Mouse (Mus musculus) testis, postnatal 14 days (tissue): ENCODE results near the gene Tbc1d1.
"Not testable (repeated sequence)": the region's sequence is repeated elsewhere in the genome, so short reads cannot be mapped to it uniquely, and the experiment has no call there.

Experiments
- DNase-seq: peaks from one replicate; pipeline ENCODE4 v3.0.0; 2021; ENCODE audit warnings: low spot score

The Tbc1d1 gene

DNA sequence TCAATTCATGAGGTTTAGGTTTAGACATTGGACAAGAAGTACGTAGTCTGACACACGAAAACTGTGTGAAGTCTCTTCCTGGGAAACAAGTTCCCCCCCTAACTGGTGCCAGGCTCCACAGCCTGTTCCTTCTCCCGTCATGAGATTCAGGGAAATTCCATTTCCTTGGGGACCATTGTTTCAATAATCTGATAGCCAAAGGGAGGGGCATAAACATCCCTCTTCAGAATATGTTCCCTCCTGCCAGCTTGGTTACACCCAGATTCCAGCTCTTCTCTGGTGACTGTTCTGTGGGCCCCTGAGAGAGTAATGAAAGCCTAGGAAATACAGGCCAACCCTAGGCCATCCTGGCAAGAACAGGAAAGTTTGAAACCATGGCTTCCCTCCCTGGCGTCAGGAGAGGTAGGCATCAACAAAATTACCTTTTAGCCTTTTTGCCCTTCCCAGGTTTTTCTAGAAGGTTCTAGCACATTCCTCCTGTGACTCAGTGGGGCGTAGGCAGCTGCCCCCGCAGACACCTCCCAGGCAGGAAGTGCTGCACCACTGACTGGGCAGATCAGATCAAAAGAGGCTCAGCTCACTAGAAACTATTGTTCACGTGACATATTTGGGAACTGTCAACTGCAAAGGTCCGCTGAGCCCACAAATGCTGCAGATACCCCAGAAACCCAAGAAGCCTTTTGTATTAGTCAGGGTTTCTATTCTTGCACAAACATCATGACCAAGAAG, 204.2 kb downstream of the Tbc1d1 start:
- no peak for DNase-seq

DNA sequence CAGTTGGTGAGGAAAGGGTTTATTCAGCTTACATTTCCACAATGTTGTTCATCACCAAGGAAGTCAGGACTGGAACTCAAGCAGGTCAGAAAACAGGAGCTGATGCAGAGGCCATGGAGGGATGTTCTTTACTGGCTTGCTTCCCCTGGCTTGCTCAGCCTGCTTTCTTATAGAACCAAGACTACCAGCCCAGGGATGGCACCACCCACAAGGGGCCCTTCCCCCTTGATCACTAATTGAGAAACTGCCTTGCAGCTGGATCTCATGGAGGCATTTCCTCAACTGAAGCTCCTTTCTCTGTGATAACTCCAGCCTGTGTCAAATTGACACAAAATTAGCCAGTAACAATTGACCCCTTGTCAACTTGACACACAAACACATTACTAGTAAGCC, 204.8 kb downstream of the Tbc1d1 start:
- DNase-seq: not testable (repeated sequence)

DNA sequence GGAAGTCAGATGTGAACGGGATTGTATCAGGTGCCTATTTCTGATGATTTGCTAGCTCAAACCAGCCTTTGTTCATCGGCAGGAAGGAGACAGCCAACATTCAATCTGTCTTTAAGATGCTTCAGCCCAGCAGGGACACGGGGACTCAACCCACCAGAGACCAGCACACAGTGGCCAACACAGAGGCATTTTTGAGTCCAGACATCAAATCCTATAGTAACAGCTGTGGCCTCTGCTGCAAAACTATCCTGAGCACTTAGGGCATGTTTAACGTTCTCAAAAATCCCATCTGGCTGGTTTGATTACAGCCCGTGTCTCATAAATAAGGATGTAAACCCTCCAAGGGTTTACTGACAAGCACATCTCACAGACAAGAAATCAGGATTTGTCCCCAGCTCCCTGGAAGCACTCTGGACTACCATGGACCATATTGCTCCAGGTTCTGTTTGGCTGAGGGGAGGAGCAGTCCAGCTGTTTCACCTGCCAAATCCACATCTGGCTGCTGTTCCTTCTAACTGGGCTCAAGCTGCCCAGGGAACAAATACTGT, 207.8 kb downstream of the Tbc1d1 start:
- DNase-seq: no peak

DNA sequence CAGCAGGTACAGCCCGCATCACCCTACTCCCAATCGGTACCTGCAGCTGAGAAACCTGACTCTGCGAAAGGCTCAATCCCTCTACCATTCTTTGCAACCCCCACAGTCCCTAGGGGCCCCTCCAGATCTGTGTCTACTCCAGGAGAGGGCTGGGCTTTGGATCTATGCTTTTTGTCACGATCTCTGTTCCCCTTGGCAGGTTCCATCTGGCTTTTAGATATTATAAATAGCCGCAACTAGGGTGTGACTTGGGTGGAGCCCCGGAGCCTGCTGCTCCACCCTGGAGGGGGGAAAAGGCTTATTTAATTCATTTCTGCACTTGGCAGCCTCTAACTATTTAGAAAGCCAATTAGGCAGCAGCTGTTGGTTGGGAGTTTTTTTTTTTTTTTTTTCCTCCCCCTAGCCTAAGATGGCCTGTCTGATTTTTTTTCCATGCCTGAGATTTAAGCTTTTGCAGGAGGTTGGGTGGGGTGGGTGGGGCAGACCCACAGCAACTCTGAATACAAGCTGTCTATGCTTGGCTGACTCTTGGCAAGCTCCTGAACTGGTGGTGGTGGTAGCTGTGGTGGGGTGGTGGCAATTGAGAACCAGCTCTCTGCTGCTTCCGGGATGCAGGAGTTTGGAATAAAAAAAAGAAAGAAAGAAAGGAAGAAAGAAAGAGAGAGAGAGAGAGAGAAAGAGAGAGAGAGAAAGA, 208.5 kb downstream of the Tbc1d1 start:
- peak; percentile 12 for DNase-seq

DNA sequence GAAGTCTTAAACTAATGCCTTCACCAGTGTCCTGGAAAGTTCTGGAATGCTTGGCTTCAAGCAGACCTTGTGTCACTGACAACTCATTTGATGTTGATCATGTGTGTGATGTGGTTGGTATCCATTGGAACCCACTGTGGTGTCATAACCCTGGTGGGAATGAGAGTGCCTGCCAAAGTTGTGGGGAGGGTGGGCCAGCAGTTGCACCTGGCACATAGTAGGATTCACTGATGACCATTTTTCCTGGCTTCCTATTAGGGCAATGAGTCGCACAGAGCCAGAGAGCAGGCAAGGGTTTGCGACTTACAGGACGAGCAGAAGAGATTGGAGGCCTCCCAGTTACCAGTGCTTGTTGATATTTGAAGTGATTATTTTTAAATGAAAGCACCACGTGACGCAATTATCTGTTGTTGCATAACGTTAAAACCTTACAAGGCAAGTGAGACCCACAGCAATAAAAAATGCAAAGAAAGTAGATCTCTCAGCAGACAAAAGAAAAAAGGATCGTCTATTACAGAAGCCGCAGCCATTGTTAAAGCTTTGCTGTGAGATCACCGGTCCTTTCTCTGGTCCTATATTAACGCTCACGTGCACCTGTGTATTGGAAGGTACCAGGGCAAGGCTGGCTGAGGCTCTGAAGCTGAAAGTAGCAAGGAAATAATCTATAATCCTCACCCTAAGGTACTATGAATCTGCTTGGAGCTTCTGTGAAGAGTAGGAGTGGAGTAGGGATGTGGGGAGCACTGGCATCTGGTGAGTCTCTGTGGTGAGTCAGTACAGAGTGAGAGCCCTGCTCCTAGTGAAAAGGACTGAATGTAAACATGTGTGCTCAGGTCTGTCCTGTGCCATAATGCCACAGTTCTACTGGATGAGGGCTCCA, 209.3 kb downstream of the Tbc1d1 start:
- DNase-seq: no peak

DNA sequence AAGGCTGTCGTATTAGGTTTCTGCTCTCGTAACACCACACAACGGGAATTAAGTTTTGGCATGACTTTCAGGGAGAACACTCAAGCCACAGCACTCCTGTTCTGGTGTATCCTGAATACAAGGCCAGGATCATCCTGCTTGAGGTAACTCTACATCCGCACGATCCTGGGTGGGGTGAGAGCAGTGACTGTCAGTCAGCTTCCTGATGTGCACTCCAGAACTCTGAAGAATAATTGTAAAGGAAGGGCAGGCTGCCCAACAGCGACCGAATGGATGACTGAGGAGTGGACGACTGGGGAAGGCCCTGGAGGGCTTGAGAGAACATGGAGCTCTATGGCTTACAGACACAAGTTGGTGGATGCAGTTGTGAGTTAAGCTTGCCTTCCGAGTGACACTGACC, 210.0 kb downstream of the Tbc1d1 start:
- no peak for DNase-seq

DNA sequence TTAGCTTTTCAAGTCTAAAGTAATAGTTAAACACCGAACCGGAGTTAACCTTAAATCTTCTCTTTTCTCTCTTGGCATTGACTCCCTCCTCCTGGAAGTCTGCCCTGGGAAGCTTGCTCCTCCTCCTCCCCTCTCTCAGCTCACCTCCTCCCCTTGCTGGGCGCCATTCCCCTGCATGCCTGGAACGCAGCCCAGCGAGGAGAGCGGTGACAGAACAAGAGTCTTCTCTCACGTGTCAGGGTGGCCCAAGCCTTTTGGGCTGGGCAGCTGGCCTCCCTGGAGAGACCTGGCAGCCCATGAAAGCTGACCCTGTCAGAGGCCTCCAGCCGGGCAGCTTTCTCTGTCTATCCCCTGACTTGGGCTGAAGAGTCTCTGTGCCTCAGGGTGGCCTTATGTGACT, 211.3 kb downstream of the Tbc1d1 start:
- peak; percentile 57 for DNase-seq

DNA sequence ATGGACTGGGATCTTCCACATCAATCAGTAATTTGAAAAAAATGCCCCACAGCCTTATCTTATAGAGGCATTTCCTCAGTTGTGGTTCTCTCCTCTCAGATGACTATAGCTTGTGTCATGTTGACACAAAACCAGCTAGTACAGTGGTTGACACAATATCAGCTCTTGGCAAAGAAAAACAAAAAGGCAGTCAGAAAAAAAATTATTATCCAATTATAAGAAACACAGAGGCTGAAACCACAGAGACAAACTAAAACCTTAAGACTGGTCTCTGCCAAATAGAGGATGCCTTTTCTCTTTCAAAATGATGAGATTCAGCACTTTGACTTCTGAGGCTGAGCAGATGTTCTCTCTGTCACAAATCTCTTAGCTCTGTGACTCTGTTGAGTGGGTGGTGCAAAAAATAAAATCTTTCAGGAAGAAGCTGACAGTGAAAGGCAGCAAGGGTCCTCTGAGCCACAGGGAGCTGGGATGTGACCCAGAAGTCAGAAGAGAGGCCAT, 215.3 kb downstream of the Tbc1d1 start:
- no peak for DNase-seq

DNA sequence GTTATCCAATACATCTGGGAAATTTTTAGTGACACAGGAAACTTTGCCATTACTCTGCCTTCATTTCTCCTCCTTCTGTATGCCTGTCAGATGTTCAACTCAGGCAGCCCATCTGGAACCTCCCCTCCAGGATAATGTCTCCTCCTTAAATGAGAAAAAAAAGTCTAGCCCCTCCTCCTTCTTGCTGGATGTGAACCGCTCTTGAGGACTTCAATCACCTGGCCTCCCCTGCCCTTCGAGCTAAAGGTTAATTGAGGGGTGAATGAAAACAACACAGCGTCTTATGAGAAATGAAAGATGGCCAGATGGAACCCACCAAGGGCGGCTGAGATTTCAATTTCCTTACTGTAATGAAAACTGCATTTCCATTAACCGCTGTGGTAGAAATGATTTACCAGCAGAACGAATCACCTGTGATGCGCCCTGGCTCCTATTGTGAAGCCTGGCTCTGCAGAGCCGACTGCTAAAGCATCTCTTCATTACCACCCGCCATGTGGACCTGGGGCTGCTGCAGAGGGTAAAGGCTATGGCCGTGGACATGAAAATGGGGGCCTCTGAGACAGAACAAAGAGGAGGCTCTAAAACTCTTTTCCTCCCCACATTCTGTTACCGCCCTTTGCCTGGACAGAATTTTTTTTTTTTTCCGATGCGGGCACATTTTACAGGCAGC, 216.3 kb downstream of the Tbc1d1 start:
- no peak for DNase-seq

DNA sequence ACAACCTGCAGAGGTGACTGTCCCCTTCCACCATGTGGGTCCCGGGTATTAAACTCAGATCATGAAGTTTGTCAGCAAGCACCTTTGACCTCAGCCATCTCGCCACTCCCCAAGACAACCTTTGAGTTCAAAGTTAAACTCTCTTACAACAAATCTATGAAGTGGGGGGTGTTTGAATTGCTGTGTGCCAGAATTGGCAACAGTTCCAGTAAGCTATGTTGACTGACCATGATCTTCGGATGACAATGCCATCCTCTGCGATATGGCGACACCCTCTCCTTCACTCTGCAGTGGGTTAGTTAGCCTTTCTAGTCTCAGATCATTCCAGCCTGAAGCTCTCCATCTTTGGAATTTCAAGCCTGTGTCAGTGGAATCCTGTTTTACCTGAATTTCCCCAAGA, 217.6 kb downstream of the Tbc1d1 start:
- DNase-seq: no peak

DNA sequence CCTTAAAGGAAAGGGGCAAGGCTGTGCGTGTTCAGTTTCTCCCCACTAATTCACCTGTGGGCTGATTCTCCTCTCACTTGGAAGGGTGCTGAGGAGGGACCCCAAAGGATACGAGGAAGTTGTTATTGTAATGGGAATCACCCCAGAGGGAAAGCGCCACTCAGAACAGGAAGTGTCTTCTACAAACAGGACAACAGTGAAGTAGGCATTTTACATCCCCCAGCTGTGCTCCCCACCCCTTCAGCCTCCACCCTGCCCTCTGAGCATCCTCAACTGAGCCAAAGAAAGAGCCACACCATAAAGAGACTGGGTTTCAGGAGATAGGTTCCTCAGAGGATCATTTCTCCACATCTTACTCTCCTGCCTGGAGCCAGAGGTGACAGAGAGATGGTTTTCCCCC, 219.7 kb downstream of the Tbc1d1 start:
- no peak for DNase-seq

DNA sequence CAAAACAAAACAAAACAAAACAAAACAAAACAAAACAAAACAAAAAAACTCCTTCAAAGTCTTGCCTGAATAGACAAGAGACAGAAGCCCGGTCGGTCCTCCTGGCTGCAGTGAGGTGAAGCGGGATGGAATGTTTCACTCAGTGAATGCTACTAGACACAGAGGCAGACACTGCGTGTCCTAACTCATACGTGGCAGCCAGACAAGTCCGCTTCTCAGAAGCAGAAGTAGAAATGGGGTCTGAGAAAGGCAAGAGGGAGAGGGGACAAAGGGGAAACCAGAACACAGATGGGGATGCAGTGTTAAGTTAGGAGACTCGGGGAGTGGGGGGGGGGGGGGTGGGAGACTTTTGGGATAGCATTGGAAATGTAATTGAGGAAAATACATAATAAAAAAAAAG, 220.4 kb downstream of the Tbc1d1 start:
- DNase-seq: no peak

DNA sequence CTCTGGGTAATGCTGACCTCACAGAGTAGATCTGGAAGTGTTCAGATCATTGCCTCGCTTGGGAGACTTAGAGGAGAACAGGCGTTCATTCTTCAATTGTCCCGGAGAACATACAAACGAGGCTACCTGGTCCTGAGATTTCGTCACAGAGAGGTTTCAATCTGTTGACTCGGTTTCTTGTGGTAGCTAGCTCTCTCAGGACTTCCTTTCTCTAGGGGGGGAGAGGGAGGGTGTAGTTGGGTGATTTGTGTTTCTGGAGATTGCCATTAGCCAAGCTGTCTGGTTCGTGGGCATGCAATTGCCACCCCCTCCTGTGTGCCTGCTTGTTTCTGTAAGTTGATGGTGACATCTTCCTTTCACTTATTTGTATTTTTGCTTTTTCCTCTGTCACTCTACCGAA, 221.6 kb downstream of the Tbc1d1 start:
- no peak for DNase-seq

DNA sequence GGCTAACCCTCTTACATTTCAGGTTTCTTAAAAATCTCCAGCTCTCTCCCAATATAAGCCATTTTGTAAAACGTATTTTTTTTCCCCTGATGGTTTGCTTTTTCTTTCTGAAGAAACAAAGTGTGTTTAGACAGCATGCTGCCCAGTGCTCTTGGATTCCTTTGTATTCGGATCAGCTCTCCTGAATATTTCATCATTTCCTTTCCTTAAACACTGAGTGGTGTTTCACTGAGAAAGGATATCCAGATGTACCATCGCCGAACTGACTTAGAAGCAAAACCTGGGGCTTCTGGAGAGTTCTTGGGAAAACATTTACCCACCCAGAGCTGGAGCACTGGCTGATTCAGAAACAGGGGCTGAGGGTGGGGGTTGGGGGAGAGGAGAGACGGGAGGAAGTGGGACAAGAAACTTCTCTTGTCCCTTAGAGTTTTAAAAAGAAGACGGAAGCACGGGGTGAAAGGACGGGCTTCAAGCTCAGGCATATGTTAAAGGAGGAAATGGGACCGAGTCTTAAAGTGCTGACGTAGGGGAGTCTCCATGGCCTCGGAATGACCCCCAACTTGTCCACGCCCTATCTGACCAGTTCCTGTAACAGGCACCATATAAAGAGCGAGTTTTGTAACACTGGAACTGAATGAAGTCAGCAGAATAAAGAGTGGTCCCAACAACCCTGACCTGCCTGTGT, 222.6 kb downstream of the Tbc1d1 start:
- DNase-seq: no peak

DNA sequence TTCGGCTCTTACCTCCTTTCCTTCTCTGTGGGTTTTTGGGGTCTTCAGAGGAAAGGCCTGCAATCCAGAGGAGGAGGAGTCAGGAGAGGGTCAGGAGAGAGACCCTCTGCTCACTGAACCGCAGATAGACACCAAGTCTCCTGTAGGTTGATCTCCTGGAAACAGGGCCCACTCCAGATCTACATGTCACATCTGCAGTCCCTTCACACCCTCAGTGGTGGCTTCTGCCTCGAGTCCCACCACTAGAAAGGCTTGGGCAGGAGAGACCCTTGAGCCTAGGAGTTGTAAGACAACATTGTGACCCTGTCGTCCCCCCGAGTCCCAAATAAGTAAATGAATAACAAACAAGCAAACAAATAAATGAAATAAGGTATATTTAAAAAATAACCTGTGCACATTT, 223.7 kb downstream of the Tbc1d1 start:
- no peak for DNase-seq

DNA sequence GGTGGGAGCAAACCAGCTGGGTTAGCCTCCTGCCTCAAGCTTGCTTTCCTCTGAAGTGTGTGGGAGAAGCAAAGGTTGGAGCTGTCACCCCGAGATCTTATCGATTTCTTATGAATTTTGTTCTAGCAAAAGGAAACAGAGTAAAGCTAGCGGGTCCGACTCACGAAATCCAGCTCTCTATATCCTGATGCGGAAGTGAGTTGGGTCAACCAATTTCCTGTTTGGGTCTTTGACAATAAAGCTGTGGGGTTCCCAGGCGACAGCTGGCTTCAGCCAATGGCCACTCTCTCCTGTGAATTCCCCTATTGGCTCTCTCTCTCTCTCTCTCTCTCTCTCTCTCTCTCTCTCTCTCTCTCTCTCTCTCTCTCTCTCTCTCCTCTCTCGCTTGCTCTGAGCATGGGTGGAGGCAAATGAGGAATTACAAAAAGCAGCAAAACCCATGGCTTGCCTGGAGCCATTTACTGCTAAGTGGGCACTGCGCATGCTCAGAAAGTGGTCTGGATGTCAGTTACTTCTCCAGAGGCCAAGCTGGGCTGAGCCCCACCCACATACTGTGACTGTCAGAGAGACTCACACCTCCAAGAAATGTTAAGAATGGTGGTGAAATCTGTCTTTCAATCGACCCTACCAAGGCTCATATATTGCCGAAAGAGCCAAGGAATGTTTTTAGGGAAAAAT, 224.7 kb downstream of the Tbc1d1 start:
- DNase-seq: no peak

DNA sequence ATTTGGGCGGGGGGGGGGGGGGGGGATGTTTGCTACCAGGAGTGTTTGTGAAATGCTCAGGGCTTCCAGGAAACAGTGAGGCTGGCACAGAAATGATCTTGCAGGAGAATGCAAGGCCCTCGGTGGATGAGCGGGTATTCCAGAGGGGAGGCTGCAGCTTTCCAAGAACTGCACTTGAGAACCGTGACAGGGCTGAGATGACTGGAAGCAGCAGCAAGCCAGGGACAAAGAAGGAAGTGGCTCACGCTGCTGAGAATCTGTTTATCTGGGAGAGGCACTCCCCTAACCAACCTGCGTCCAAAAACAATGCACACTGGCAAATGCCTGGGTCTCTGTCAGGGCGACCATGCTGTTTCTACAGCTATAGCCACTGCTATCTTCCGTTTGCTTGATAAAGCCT, 225.4 kb downstream of the Tbc1d1 start:
- no peak for DNase-seq

DNA sequence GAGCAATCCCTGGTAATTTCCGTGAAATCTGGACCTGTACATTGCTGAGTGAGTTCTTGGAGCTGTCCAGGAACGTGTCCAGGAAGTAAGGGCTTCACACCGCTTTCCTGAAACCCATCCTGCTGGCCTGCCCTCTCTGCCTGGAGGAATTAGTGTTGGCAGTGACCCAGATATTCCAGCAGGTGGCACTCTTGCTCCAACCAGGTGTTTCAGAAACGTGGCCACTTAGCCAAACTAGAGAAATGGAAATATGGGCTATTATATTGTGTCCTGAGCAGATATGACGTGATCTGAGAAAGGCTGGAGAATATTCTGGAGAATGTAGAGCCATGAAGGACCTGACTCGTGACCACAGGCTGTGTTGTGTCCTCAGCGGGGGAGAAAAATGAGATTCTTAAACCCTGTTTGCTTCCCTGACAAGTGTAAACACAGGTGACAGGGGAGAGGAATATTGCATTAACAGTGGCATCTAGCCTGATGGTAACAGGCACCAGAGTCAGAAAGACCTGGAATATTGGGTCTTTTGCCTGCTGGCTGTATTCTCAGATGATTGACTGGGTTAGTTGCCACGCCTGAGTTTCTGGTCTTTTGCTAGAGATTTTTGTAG, 226.4 kb downstream of the Tbc1d1 start:
- DNase-seq: peak; percentile 41

DNA sequence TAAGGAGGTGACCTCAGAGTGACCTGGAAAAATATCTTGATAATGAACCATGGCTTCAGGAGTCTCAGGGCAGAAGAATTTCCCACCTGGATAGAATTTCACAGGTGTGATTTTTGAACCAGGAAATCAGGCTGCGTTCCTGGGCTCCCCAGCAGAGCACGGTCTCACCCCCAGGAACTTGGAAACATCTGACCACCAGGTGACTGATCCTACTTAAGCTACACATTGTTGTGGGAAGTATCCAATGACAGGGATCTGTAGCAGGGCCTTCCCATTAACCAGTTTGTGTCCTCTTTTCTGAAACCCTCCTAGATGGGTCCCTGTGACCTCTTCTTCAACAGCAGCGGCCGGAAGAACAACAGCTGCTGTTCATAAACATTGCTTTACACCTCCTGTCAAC, 227.1 kb downstream of the Tbc1d1 start:
- DNase-seq: no peak

DNA sequence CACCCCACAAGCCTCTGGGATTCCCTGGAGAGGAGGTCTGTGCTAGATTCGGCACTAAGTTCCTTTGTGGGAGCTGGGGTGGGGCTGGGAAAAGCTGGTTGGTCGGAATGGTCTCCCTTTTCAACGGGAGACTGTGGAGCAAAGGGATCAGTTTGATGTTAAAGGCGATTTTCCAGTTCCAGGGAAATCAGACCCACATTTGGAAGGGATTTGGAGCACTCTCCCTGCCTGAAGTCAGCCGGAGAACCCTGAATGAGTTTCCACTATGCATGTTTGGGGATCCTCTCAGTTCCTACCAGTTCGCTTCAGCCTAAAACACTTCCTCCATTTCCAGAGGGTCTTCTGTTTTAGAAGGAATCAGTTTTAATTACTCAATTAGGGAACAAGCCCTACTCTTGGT, 228.4 kb downstream of the Tbc1d1 start:
- DNase-seq: no peak
